Mouse (Mus musculus) C2C12 (cell line): ENCODE data around the gene Cyb5rl.

Experiments
- CEBPB ChIP-seq: IDR thresholded peaks from one replicate; pipeline ENCODE4 v1.6.1; 2011; ENCODE audit warnings: low read depth, mild to moderate bottlenecking, control low read depth, moderate library complexity
- CTCF ChIP-seq: IDR thresholded peaks from one replicate; pipeline ENCODE4 v1.5.1; 2011; ENCODE audit not compliant: control insufficient read depth, insufficient read depth, insufficient read length
- FOSL1 ChIP-seq: IDR thresholded peaks from one replicate; pipeline ENCODE4 v1.8.0; 2011; ENCODE audit warnings: mild to moderate bottlenecking, low read length; ENCODE audit not compliant: poor library complexity, insufficient read depth, severe bottlenecking
- MAX ChIP-seq: IDR thresholded peaks from one replicate; pipeline ENCODE4 v1.6.1; 2011; ENCODE audit warnings: mild to moderate bottlenecking, control low read depth
- MYOD1 ChIP-seq: IDR thresholded peaks from one replicate; pipeline ENCODE4 v1.6.1; 2011; ENCODE audit warnings: low read depth; ENCODE audit not compliant: control insufficient read depth, insufficient read length
- MYOG ChIP-seq: IDR thresholded peaks from one replicate; pipeline ENCODE4 v1.6.1; 2011; ENCODE audit not compliant: control insufficient read depth, insufficient read length; ENCODE audit errors: extremely low read depth
- USF1 ChIP-seq: IDR thresholded peaks from one replicate; pipeline ENCODE4 v1.6.1; 2011; ENCODE audit warnings: low read depth, mild to moderate bottlenecking, control low read depth, moderate library complexity

GRCm38 (mm10) chr4:107039270-107039669 is 27.5 kb upstream of the Cyb5rl start:
- TF ChIP-seq CTCF: no peak
- no peak for TF ChIP-seq MAX
- no peak for TF ChIP-seq FOSL1
- no peak for TF ChIP-seq USF1
- no peak for TF ChIP-seq MYOD1
- no peak for TF ChIP-seq CEBPB
- no peak for TF ChIP-seq MYOG
